Mouse (Mus musculus): ENCODE measurements at regions not wholly inside any gene's neighbourhood (a gene's known extent, or its start where the extent isn't known, plus 50 kb on each side); places are given as distances from the start of the nearest gene placed in this dataset.

GRCm38 (mm10) chr13:115673729-115674128 is 572.0 kb upstream of the Itga1 start:
- no peak for DNase-seq (ENCODE audit: low read depth, low spot score)

DNA sequence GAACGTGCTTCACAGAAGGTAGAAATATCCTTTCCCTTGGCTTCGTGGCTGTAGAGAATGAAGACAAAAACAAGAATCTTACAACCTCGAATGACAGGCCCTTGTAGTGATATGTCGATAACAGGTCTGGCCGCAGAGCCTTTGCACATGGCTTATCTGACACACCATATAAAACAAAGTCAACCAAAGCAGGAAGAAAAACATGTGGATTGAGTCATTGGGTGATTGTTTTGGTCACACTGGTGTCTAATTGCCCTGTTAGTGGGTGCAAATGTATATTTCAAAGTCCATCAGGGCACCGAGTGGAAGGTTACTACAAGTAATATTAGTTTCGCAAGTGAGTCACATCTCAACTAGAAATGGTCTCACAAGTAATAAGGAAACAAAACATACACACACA is 569.9 kb upstream of the Itga1 start:
- DNase-seq (ENCODE audit: low read depth, low spot score), result no peak

- no peak for DNase-seq (ENCODE audit: low read depth, low spot score)
Measured at GRCm38 (mm10) chr13:115669516-115669915, 567.8 kb upstream of the Itga1 start.

DNA sequence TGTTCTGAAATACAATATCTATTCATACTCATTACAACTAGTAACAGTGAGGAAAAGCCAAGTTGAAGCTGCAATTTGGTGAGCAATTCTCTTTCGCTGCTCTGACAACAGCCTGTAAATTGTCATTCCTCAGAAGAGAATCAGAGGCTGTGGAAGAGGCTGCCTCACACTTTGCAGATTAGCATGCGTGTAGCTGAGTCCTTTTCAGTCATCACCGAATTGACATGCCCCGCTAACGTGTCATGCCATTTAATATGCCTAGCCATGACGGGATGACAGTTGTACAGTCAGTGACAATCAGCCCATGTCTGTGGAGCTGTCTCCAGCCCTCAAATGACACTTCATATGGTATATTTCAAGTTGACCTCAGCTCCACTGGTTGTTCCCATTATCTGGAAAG is 553.4 kb upstream of the Itga1 start:
- DNase-seq (ENCODE audit: low read depth, low spot score), result no peak

DNA sequence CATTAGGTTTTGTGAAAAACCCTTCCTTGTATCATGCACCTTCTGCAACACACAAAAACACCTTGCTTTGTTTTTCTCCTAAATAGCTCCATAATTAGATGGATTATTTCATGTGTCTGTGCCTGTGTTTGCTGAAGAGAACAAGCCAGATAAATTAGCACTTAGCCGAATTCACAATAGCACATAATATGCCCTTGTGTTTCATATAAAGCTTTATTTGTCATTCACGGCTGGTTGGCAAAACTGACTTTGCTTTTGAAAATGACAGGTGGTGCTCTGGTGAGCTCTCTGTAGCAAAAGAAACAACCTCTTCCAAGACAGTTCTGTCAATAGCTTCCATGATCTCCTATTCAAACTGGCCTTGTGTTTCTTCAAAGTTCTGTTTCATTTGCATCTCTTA is 551.2 kb upstream of the Itga1 start:
- DNase-seq (ENCODE audit: low read depth, low spot score), result peak; percentile 1

DNA sequence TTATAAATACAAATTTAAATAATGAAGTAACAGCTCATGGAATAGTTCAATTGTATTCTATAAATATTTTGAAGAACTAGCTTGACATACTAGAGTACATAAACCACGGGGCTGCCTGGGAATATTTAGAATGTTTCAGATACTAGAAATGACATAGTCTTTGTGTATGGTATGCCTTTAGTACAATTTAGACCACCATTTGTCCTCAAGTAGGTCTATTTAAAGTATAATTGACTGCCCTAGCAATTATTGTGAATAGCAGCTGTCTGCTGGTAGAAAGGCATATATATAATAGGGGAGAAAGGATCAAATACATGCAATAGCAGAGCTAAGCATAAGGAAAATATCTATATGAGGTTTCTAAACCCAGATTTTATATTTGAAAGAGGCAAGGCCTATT is 550.6 kb upstream of the Itga1 start:
- no peak for DNase-seq (ENCODE audit: low read depth, low spot score)

DNA sequence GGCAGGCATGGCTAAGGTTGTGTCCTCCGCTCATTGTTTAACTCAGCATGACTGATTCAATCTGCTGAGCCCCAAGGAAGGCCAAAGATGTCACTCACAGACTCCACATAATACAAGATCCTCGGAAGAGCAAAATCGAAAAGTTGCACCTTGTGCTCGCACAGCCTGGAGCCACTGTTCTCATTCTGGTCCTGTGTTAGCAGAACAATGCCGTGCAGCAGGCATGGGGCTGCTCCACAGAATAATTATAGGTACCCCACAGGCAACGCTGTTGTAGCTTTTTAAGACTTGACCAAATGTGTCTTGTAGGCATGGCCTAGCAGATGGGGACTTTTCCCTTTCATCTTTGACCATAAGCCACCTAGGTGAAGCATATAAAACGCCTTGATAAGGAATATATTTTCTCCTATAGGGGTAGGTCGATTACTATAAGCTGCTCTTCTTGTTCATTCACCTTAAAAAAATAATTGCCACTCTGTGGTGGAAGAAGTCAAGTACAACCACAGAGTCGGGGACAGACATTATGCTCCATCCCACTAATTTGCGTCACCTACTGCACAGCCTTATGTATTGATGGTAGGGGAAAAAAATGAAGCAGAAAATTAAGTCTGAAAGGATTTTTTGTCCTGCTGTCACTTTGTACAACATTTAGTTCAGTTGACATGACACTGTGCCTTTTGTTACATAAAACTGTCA is 529.8 kb upstream of the Itga1 start:
- peak; percentile 1 for DNase-seq (ENCODE audit: low read depth, low spot score)

GRCm38 (mm10) chr13:115630603-115631002 is 528.8 kb upstream of the Itga1 start:
- DNase-seq (ENCODE audit: low read depth, low spot score), result no peak

GRCm38 (mm10) chr13:115613174-115613573 is 511.4 kb upstream of the Itga1 start:
- no peak for DNase-seq (ENCODE audit: low read depth, low spot score)

DNA sequence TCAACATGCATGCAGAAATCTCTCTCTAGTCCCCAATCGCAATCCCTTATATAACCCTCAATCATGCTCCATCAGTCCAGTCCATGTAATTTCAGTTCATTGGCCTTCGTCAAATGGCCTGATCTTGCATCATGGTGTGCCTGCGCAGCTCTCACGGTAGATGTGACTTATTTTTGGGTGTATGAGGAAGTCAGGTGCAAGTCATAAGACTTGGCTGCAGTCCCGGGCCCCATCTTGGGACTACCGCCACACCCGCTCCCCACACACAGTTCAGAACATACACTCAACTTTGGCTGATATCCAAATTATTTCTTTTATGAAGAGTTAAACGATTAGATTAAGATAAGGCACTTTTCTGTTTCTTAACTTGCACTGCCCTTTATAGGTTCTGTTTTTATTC is 504.7 kb upstream of the Itga1 start:
- DNase-seq (ENCODE audit: low read depth, low spot score), result no peak

GRCm38 (mm10) chr13:115595126-115595671 is 493.4 kb upstream of the Itga1 start:
- DNase-seq (ENCODE audit: low read depth, low spot score), result no peak

GRCm38 (mm10) chr13:115575967-115576366 is 474.2 kb upstream of the Itga1 start:
- DNase-seq (ENCODE audit: low read depth, low spot score), result no peak

DNA sequence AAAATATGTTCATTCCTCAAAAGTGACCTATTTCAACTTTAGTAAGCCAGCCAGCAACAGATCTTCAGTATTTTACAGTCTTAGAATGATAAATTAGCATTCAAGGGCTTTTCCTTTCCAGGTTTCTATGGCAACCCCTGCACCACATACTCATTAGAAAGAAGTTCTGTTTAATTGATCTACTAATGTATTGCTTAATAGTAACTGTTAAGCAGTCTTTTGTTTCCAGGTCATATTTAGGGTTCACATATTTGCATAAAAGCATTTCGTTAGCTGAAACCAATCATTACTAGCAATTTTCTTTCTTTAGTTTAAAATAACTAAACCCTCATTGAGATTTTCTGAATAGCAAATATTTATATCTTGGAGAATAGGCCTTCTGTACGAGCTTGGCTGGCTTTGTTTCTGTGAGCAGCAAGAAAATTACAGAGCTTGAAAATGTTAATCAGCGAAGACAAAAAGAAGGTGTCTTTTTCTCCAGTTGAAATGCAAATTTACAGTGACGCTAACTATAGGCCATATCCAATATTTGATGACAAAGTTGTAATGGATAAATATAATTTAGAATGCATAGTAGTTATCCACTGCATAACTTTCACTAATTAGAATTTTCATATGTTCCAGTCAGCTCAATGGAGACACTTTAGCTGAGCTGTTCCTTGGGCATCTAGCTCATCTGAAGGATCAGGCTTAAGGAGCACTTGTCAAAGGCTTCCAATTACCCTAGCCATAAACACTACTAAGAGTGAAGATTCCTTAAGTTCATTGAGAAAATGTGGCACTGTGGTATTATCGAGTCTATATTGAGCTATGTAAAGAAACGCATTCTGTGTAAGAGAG is 473.5 kb upstream of the Itga1 start:
- peak; percentile 30 for DNase-seq (ENCODE audit: low read depth, low spot score)

GRCm38 (mm10) chr13:115541167-115541566 is 439.4 kb upstream of the Itga1 start:
- no peak for DNase-seq (ENCODE audit: low read depth, low spot score)

DNA sequence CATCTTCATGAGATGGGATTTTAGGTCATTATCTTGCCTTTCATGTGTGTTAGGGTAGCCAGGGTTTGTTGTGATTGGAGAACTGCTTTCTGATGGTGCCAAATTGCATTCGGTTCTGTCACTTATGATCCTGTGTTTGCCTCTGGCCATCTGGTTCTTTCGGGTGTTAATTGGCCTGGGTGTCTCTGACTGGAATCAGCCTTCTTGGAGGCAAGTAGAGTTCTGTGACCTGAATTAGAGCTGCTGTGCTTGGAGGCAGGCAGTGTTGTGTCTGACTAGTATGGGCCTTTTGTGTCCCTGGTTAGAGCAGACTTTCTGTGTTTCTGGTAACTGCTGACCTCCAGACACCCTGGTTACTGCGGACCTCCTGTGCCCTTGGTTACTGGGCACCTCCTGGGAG is 434.1 kb upstream of the Itga1 start:
- no peak for DNase-seq (ENCODE audit: low read depth, low spot score)

- DNase-seq (ENCODE audit: low read depth, low spot score), result no peak
Measured at GRCm38 (mm10) chr13:115513914-115514313, 412.1 kb upstream of the Itga1 start.

DNA sequence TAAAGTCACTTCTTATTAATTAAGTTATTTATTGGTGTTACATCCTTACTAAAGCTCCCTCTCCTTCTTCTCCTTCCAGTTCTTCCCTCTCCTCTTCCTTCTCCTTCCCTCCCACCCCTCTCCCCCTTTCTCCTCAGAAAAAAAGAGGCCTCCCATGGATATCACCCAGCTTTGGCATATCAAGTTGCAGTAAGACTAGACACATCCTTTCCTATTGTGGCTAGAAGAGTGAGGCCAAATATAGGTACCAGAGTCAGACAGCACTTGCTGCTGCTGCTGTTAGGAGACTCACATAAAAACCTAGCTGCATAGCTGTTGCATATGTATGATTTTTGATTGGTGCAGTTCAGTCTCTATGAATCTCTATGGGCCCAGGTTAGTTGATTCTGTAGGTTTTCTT is 410.4 kb upstream of the Itga1 start:
- no peak for DNase-seq (ENCODE audit: low read depth, low spot score)

DNA sequence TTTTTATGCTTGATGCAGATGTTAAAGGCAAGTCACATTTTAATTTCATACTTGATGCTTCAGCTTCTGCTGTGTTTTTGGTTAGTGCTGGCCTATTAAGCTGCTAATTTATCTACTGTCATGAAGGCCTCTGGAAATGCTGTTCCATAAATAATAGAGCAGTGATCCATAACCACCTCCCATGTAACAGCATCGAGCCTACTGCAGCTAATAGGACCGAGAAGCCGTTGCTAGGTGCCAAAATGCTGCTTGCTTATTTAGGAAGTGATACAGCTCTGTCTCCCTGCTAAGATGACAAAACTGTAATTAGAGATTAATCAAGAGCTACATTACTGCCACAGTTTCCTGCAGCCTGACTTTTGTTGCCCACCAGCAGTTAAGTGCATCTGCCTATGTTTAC is 406.9 kb upstream of the Itga1 start:
- DNase-seq (ENCODE audit: low read depth, low spot score), result peak; percentile 30

DNA sequence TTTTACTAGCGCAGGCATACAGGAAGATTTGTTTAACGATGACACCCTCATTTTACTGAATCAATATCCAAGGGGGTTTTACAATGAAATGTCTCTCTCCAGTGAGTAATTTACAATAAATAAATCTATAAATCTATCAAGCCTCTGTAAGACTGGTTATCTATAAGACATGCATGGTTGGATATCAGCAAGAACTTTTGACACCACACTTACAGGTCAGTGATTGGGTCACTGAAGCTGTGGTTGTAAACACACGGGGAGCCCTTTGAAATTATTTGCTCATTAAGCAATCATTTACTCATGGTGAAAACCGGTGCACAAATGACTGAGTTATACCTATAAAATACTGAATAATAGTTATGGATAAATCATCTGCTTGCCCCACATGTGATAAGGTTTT is 392.6 kb upstream of the Itga1 start:
- no peak for DNase-seq (ENCODE audit: low read depth, low spot score)

DNA sequence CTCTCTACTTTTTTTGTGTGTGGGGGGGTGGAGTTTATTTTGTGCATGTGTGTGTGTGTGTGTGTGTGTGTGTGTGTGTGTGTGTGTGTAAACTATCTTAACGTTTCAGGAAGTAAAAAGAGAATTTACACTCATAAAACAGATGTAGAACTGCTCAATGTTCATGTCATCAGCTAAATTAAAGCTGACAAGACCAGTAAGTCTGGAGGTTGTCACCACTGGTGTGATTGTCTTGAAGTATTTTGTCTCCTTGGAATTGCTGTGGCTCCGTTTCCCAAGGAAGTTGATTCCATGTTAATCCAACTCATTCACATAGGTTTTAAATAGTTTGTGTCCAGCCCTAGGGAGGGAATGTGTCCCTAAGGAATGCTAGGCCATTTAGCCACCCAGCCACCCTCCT is 374.1 kb upstream of the Itga1 start:
- DNase-seq (ENCODE audit: low read depth, low spot score), result no peak

GRCm38 (mm10) chr13:115465689-115466088 is 363.9 kb upstream of the Itga1 start:
- no peak for DNase-seq (ENCODE audit: low read depth, low spot score)

DNA sequence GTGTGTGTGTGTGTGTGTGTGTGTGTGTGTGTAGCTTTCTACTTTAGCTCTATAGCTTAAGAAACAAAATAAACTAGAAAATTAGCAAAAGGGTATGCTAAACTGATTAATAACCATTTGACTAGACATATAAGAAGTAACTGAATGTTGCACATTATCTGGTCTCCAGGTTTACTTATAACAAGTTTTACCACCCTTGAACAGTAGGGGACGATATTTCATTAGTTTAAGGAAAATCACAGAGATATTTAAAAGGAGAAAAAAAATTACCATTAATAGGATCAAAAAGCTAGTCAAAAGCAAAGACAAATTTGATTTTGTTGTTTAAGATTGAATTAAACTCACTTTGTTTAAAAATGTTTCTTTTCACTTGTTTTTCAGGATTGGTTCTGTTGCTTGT is 349.5 kb upstream of the Itga1 start:
- DNase-seq (ENCODE audit: low read depth, low spot score), result peak; percentile 21

Measured in brain, adult 2 months (tissue).